Mouse (Mus musculus): Measurements from ENCODE around the gene Cisd1. TPM values are rescaled to one million over a fixed set of nuclear protein-coding genes. Genes with fewer than 3 reads are reported as not detected.

Gene Cisd1
- polyA plus RNA-seq, 1 experiment from 2014 or later: 104 TPM

GRCm38 (mm10) chr10:71369466-71369865 lies 24.7 kb upstream of the Cisd1 start:
- no peak overlapping the region for H3K27ac ChIP-seq
- H3K4me2 ChIP-seq: no peak overlapping the region
- H3K4me3 ChIP-seq (replicated peaks): no peak overlapping the region
- H3K9me3 ChIP-seq: no peaks in the 10 kb centered on the region
- ATAC-seq (ENCODE audit: insufficient read depth, low FRiP score, low read depth): no peak
- H3K4me1 ChIP-seq: no peaks in the 10 kb centered on the region
- H3K36me3 ChIP-seq: 0 out of 2 replicates have a peak, but pooled peaks cover 5% of the 10 kb centered on the region
- 69% methylated on average over 3 of the region's 3 CpGs for WGBS
- H3K27me3 ChIP-seq (replicated peaks): no peaks in the 10 kb centered on the region
- no peak overlapping the region for H3K9ac ChIP-seq

- Histone ChIP-seq H3K27me3 (replicated peaks) (no peaks in the 10 kb centered on the region), H3K9ac (no peak overlapping the region), H3K4me1 (no peaks in the 10 kb centered on the region), H3K4me2 (no peak overlapping the region), H3K9me3 (no peaks in the 10 kb centered on the region), H3K36me3 (0 out of 2 replicates have a peak, but pooled peaks cover 5% of the 10 kb centered on the region), H3K4me3 (replicated peaks) (no peak overlapping the region), H3K27ac (no peak overlapping the region)
- ATAC-seq (ENCODE audit: insufficient read depth, low FRiP score, low read depth): no peak
- WGBS: 60% methylated on average over 16 of the region's 16 CpGs
These were observed 23.6 kb upstream of the Cisd1 start for GRCm38 (mm10) chr10:71368128-71368940.

GRCm38 (mm10) chr10:71363858-71364257 lies 19.1 kb upstream of the Cisd1 start:
- H3K4me2 ChIP-seq: no peak overlapping the region
- no peaks in the 10 kb centered on the region for H3K27me3 ChIP-seq (replicated peaks)
- ATAC-seq (ENCODE audit: insufficient read depth, low FRiP score, low read depth): no peak
- H3K9ac ChIP-seq: no peak overlapping the region
- H3K4me1 ChIP-seq: no peaks in the 10 kb centered on the region
- H3K9me3 ChIP-seq: no peaks in the 10 kb centered on the region
- WGBS: 90% methylated on average over 10 of the region's 10 CpGs
- no peak overlapping the region for H3K4me3 ChIP-seq (replicated peaks)
- H3K36me3 ChIP-seq: no peaks in the 10 kb centered on the region
- H3K27ac ChIP-seq: no peak overlapping the region

- Histone ChIP-seq H3K9ac (no peak overlapping the region), H3K27me3 (replicated peaks) (no peaks in the 10 kb centered on the region), H3K4me3 (replicated peaks) (no peak overlapping the region), H3K4me2 (no peak overlapping the region), H3K4me1 (no peaks in the 10 kb centered on the region), H3K36me3 (no peaks in the 10 kb centered on the region), H3K9me3 (no peaks in the 10 kb centered on the region), H3K27ac (no peak overlapping the region)
- 82% methylated on average over 8 of the region's 8 CpGs for WGBS
- ATAC-seq (ENCODE audit: insufficient read depth, low FRiP score, low read depth): no peak
These were observed 18.7 kb upstream of the Cisd1 start for GRCm38 (mm10) chr10:71363440-71363839.

- Histone ChIP-seq H3K36me3 (no peaks in the 10 kb centered on the region), H3K27ac (no peak overlapping the region), H3K9ac (no peak overlapping the region), H3K9me3 (no peaks in the 10 kb centered on the region), H3K4me1 (no peaks in the 10 kb centered on the region), H3K4me3 (replicated peaks) (no peak overlapping the region), H3K4me2 (no peak overlapping the region), H3K27me3 (replicated peaks) (no peaks in the 10 kb centered on the region)
- WGBS: 32% methylated on average over 18 of the region's 18 CpGs
- ATAC-seq (ENCODE audit: insufficient read depth, low FRiP score, low read depth): no peak
These were observed 17.2 kb upstream of the Cisd1 start for GRCm38 (mm10) chr10:71361836-71362562.

GRCm38 (mm10) chr10:71361044-71361443 lies 16.3 kb upstream of the Cisd1 start:
- no peaks in the 10 kb centered on the region for H3K9me3 ChIP-seq
- 74% methylated on average over 7 of the region's 7 CpGs for WGBS
- no peak for ATAC-seq (ENCODE audit: insufficient read depth, low FRiP score, low read depth)
- H3K4me3 ChIP-seq (replicated peaks): no peak overlapping the region
- H3K4me1 ChIP-seq: no peaks in the 10 kb centered on the region
- no peak overlapping the region for H3K27ac ChIP-seq
- H3K4me2 ChIP-seq: no peak overlapping the region
- no peaks in the 10 kb centered on the region for H3K36me3 ChIP-seq
- no peaks in the 10 kb centered on the region for H3K27me3 ChIP-seq (replicated peaks)
- no peak overlapping the region for H3K9ac ChIP-seq

- Histone ChIP-seq H3K9ac (no peak overlapping the region), H3K27ac (no peak overlapping the region), H3K4me2 (no peak overlapping the region), H3K36me3 (peaks cover 11% of the 10 kb centered on the region; the same call in 1 of the 2 replicates), H3K4me3 (replicated peaks) (no peak overlapping the region), H3K9me3 (no peaks in the 10 kb centered on the region), H3K4me1 (peaks cover 3% of the 10 kb centered on the region; the same call in 1 of the 2 replicates), H3K27me3 (replicated peaks) (no peaks in the 10 kb centered on the region)
- no peak for ATAC-seq (ENCODE audit: insufficient read depth, low FRiP score, low read depth)
- WGBS: 88% methylated on average over 12 of the region's 12 CpGs
These were observed 10.2 kb upstream of the Cisd1 start for GRCm38 (mm10) chr10:71354947-71355346.

- no peak overlapping the region for H3K27ac ChIP-seq
- H3K27me3 ChIP-seq (replicated peaks): no peaks in the 10 kb centered on the region
- WGBS: 52% methylated on average over 9 of the region's 9 CpGs
- no peaks in the 10 kb centered on the region for H3K9me3 ChIP-seq
- H3K36me3 ChIP-seq: peaks cover 11% of the 10 kb centered on the region; the same call in 1 of the 2 replicates
- H3K9ac ChIP-seq: no peak overlapping the region
- peaks cover 7% of the 10 kb centered on the region; the same call in 1 of the 2 replicates for H3K4me1 ChIP-seq
- no peak for ATAC-seq (ENCODE audit: insufficient read depth, low FRiP score, low read depth)
- no peak overlapping the region for H3K4me2 ChIP-seq
- no peak overlapping the region for H3K4me3 ChIP-seq (replicated peaks)
These were observed 9.1 kb upstream of the Cisd1 start for GRCm38 (mm10) chr10:71353850-71354249.

- no peaks in the 10 kb centered on the region for H3K27me3 ChIP-seq (replicated peaks)
- WGBS: 91% methylated on average over 7 of the region's 7 CpGs
- H3K4me1 ChIP-seq: peaks cover 11% of the 10 kb centered on the region; the same call in 1 of the 2 replicates
- no peaks in the 10 kb centered on the region for H3K9me3 ChIP-seq
- peaks cover 11% of the 10 kb centered on the region; the same call in 1 of the 2 replicates for H3K36me3 ChIP-seq
- no peak for ATAC-seq (ENCODE audit: insufficient read depth, low FRiP score, low read depth)
- no peak overlapping the region for H3K9ac ChIP-seq
- H3K4me3 ChIP-seq (replicated peaks): no peak overlapping the region
- no peak overlapping the region for H3K27ac ChIP-seq
- H3K4me2 ChIP-seq: no peak overlapping the region
These were observed 6.5 kb upstream of the Cisd1 start for GRCm38 (mm10) chr10:71351301-71351700.

- H3K4me3 ChIP-seq (replicated peaks): peak overlapping the region; percentile 91; the same call in 1 of the 2 replicates
- H3K4me1 ChIP-seq: peaks cover 16% of the 10 kb centered on the region; the same call in 1 of the 2 replicates
- H3K27ac ChIP-seq: no peak overlapping the region
- no peak overlapping the region for H3K9ac ChIP-seq
- peak overlapping the region; percentile 92 for H3K4me2 ChIP-seq
- H3K9me3 ChIP-seq: no peaks in the 10 kb centered on the region
- WGBS: 72% methylated on average over 1 of the region's 1 CpGs
- H3K36me3 ChIP-seq: peaks cover 11% of the 10 kb centered on the region; the same call in 1 of the 2 replicates
- H3K27me3 ChIP-seq (replicated peaks): no peaks in the 10 kb centered on the region
- ATAC-seq (ENCODE audit: insufficient read depth, low FRiP score, low read depth): no peak
These were observed 4.5 kb upstream of the Cisd1 start for GRCm38 (mm10) chr10:71349290-71349689.

- H3K36me3 ChIP-seq: peaks cover 10% of the 10 kb centered on the region; the same call in 1 of the 2 replicates
- H3K27me3 ChIP-seq (replicated peaks): no peaks in the 10 kb centered on the region
- H3K4me3 ChIP-seq (replicated peaks): peak overlapping the region; percentile 91
- peak overlapping the region; percentile 92 for H3K4me2 ChIP-seq
- H3K9ac ChIP-seq: peak overlapping the region; percentile 87; the same call in 1 of the 2 replicates
- no peak for ATAC-seq (ENCODE audit: insufficient read depth, low FRiP score, low read depth)
- H3K27ac ChIP-seq: peak overlapping the region; percentile 89
- H3K9me3 ChIP-seq: no peaks in the 10 kb centered on the region
- 18% methylated on average over 16 of the region's 16 CpGs for WGBS
- peaks cover 19% of the 10 kb centered on the region for H3K4me1 ChIP-seq
These were observed 4.0 kb upstream of the Cisd1 start for GRCm38 (mm10) chr10:71348637-71349280.
